Mouse (Mus musculus): Measurements from ENCODE around the gene Timm44. TPM values are rescaled to one million over a fixed set of nuclear protein-coding genes. Genes with fewer than 3 reads are reported as not detected.
A peak's percentile ranks its signal among the peaks of the same experiment; 100 is the strongest.

Timm44 gene
- 78.0 and 80.0 TPM in 2 replicates for polyA plus RNA-seq (2014; fragmentation: Nextera tagmentation; extraction: Ambion mirVana)

DNA sequence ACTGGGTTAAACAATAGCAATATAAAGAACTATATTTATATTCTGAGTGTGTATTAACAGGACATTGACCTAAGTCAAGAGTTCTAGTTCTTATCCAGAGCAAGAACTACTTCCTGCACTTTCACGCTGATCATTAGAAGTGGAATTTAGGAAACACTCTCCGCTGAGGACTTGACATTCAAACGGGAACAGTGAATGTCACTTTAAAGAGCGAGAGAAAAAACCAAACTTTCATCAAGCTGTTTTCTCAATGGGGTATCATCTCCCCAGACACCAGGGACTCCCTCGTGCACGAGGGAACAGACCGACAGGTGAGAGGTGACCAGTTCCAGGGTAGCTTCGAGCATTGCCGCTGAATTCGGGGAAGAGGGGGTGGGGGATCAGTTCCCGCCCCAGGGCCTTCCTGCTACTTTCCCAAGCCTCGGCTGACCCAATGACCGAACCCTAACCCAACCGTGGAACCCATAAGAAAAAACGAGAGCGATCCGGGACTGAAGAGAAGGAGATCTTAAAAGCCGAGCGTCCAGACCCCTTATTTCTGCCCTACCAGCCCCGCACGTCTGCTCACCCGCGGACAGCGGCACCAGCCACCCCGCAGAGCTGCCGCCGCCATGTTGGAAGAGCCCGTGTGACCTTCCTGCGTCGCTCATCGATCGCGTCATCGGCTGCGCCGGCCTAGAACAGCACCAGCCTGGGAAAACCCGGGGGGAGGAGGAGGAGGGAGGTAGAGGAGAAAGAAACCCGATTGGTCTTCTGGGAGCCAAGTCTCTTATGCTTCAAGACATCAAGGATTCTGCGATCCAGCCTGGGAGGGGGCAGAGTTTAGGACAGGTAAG is at the start of gene Timm44:
Gene Timm44 (minus strand): TSS at position 639 of the 836 bp plus-strand sequence.
- under 1% methylated on average over 39 of the region's 39 CpGs for WGBS
- ATAC-seq (ENCODE audit: insufficient number of reproducible peaks, low FRiP score, low TSS enrichment, low read depth) = peak; percentile 96
- Histone ChIP-seq H3K4me1 (ENCODE audit: control insufficient read depth, insufficient read depth, low read length) (peaks cover 6% of the 10 kb centered on the region; the same call in 1 of the 2 replicates), H3K36me3 (ENCODE audit: control insufficient read depth, insufficient read depth, low read length) (peaks cover 6% of the 10 kb centered on the region), H3K27me3 (ENCODE audit: control insufficient read depth, insufficient read depth, low read length) (no peaks in the 10 kb centered on the region), H3K4me2 (ENCODE audit: low read depth, severe bottlenecking) (peak within 1 kb of the TSS; percentile 56), H3K9ac (ENCODE audit: low read length) (peak within 1 kb of the TSS; percentile 79), H3K9me3 (ENCODE audit: control insufficient read depth, low read length) (no peaks in the 10 kb centered on the region), H3K27ac (replicated peaks; ENCODE audit: low read depth, low read length) (no peak within 1 kb of the TSS), H3K4me3 (ENCODE audit: low read depth, low read length) (peak within 1 kb of the TSS; percentile 63)
- peak; percentile 97 for DNase-seq (ENCODE audit: low spot score)

DNA sequence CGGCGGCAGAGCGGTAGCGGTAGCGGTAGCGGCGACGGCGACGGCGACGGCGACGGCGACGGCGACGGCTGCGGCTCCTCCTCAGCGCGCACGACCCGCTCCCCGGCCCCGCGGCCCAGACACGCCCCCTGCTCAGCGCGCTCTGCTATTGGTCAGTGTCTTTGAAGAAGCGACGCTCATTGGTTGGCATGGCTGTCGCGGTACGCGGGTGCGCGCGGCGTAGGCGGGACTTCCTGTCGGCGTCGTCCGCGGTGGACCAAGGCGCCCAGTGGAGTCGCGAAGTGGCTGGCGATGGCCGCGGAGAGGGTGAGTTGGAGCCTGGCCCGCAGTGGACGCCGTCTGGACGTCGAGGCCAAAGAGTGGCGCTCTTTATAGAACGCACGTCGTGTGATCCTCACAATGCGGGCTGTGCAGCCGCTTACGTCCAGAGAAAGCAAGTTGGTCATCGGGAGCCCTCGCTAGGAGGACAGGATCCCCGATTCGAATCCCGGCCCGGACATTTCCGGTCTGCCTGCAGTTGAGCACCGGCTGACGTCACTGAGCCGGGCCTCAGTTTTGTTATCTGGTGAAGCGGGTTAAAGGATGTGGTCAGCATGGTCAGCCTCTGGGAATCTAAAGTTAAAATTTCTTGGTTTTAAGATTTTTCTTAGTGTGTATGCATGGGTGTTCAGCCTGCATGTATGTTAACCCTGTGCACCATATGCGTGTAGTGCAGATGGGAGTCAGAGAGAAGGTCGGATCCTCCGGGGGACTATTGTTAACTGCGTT is 49.5 kb upstream of the Timm44 start, which contains the start of the genes Ccl25 and Elavl1:
Gene Ccl25 (plus strand): TSS at position 228 of the 768 bp plus-strand sequence.
Gene Elavl1 (minus strand): TSS at position 431 of the 768 bp plus-strand sequence.
- H3K4me1 ChIP-seq (ENCODE audit: control insufficient read depth, insufficient read depth, low read length) = peaks cover 3% of the 10 kb centered on the region; the same call in 1 of the 2 replicates
- WGBS = under 1% methylated on average over 66 of the region's 78 CpGs
- peak within 1 kb of the TSS; percentile 73 for H3K4me2 ChIP-seq (ENCODE audit: low read depth, severe bottlenecking)
- ATAC-seq (ENCODE audit: insufficient number of reproducible peaks, low FRiP score, low TSS enrichment, low read depth) (peak; percentile 99), DNase-seq (ENCODE audit: low spot score) (peak; percentile 98)
- peak within 1 kb of the TSS; percentile 98 for H3K4me3 ChIP-seq (ENCODE audit: low read depth, low read length)
- peaks cover 19% of the 10 kb centered on the region for H3K36me3 ChIP-seq (ENCODE audit: control insufficient read depth, insufficient read depth, low read length)
- H3K9ac ChIP-seq (ENCODE audit: low read length) = peak within 1 kb of the TSS; percentile 99
- H3K27ac ChIP-seq (replicated peaks; ENCODE audit: low read depth, low read length) = peak within 1 kb of the TSS; percentile 80
- H3K27me3 ChIP-seq (ENCODE audit: control insufficient read depth, insufficient read depth, low read length) = no peaks in the 10 kb centered on the region
- H3K9me3 ChIP-seq (ENCODE audit: control insufficient read depth, low read length) = no peaks in the 10 kb centered on the region

DNA sequence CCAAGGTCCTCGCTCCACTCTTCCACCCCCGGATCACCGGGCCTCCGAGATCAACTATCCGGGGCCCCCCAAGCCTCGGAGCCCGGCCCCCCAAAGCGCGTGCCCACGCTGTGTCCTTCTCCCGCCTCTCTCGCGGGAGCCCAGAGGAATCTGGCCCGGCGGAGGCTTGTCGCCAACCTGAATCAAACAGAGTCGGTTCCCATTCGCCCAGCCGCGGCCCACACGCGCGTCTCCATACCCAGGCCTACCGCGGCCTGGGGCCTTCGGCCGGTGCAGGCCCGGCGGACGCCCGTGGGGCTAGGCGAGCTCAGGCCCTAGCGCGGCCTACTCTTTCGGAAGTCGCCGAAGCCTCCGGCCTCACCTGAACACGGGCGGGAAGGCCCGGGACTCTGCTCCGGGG is 48.8 kb upstream of the Timm44 start:
- Histone ChIP-seq H3K9me3 (ENCODE audit: control insufficient read depth, low read length) (no peaks in the 10 kb centered on the region), H3K27me3 (ENCODE audit: control insufficient read depth, insufficient read depth, low read length) (no peaks in the 10 kb centered on the region), H3K36me3 (ENCODE audit: control insufficient read depth, insufficient read depth, low read length) (peaks cover 20% of the 10 kb centered on the region), H3K9ac (ENCODE audit: low read length) (peak overlapping the region; percentile 99), H3K27ac (replicated peaks; ENCODE audit: low read depth, low read length) (peak overlapping the region; percentile 80), H3K4me3 (ENCODE audit: low read depth, low read length) (peak overlapping the region; percentile 98), H3K4me2 (ENCODE audit: low read depth, severe bottlenecking) (peak overlapping the region; percentile 73), H3K4me1 (ENCODE audit: control insufficient read depth, insufficient read depth, low read length) (peaks cover 3% of the 10 kb centered on the region; the same call in 1 of the 2 replicates)
- no peak for DNase-seq (ENCODE audit: low spot score)
- peak; percentile 70 for ATAC-seq (ENCODE audit: insufficient number of reproducible peaks, low FRiP score, low TSS enrichment, low read depth)
- WGBS = under 1% methylated on average over 37 of the region's 42 CpGs

DNA sequence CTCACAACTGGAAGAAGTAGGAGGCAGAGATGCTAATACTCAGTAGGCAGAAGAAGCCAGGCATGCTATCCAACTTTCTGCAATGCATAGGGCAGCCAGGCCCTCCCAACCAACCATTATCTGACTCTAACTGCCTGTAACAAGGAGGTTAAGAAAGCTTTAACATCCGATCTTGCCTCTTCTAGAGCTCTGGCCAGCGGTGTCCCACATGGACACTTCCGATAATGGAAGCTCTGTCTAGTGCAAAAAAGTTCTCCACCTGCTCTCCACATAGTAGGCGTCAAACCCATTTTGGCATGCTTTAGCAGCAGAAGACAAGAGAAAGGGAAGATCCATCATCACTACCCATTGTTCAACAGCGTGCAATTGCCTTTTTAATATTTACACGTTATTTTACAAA is 48.2 kb upstream of the Timm44 start:
- ATAC-seq (ENCODE audit: insufficient number of reproducible peaks, low FRiP score, low TSS enrichment, low read depth) (no peak), DNase-seq (ENCODE audit: low spot score) (no peak)
- Histone ChIP-seq H3K9me3 (ENCODE audit: control insufficient read depth, low read length) (no peaks in the 10 kb centered on the region), H3K27me3 (ENCODE audit: control insufficient read depth, insufficient read depth, low read length) (no peaks in the 10 kb centered on the region), H3K27ac (replicated peaks; ENCODE audit: low read depth, low read length) (no peak overlapping the region), H3K4me1 (ENCODE audit: control insufficient read depth, insufficient read depth, low read length) (peaks cover 3% of the 10 kb centered on the region; the same call in 1 of the 2 replicates), H3K9ac (ENCODE audit: low read length) (peak overlapping the region; percentile 99), H3K4me2 (ENCODE audit: low read depth, severe bottlenecking) (peak overlapping the region; percentile 73), H3K4me3 (ENCODE audit: low read depth, low read length) (peak overlapping the region; percentile 98), H3K36me3 (ENCODE audit: control insufficient read depth, insufficient read depth, low read length) (peaks cover 19% of the 10 kb centered on the region)
- 9% methylated on average over 6 of the region's 6 CpGs for WGBS

DNA sequence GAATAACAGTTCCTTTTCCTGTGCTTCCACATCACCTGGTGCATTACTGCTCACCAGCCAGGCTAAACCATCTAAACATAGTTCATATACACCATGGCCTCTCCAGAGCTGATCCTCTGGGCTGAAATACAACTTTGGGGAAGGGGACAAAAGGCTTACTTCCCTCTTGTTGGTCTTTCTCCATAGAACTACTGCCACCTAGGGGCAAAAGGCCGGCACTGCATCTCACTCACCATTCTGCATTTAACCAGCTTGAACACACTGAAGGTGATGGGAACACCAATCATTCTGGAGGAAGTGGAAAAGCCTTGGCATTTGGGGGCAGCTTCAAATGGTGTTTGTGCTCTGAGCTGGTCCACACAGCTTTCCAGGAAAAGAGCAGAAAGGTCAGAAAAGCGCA is 46.8 kb upstream of the Timm44 start:
- Histone ChIP-seq H3K9me3 (ENCODE audit: control insufficient read depth, low read length) (no peaks in the 10 kb centered on the region), H3K36me3 (ENCODE audit: control insufficient read depth, insufficient read depth, low read length) (peaks cover 12% of the 10 kb centered on the region), H3K27me3 (ENCODE audit: control insufficient read depth, insufficient read depth, low read length) (no peaks in the 10 kb centered on the region), H3K4me1 (ENCODE audit: control insufficient read depth, insufficient read depth, low read length) (peaks cover 3% of the 10 kb centered on the region; the same call in 1 of the 2 replicates), H3K9ac (ENCODE audit: low read length) (no peak overlapping the region), H3K27ac (replicated peaks; ENCODE audit: low read depth, low read length) (no peak overlapping the region), H3K4me2 (ENCODE audit: low read depth, severe bottlenecking) (no peak overlapping the region), H3K4me3 (ENCODE audit: low read depth, low read length) (no peak overlapping the region)
- no peak for ATAC-seq (ENCODE audit: insufficient number of reproducible peaks, low FRiP score, low TSS enrichment, low read depth)
- 31% methylated on average over 2 of the region's 2 CpGs for WGBS
- DNase-seq (ENCODE audit: low spot score) = peak; percentile 93

DNA sequence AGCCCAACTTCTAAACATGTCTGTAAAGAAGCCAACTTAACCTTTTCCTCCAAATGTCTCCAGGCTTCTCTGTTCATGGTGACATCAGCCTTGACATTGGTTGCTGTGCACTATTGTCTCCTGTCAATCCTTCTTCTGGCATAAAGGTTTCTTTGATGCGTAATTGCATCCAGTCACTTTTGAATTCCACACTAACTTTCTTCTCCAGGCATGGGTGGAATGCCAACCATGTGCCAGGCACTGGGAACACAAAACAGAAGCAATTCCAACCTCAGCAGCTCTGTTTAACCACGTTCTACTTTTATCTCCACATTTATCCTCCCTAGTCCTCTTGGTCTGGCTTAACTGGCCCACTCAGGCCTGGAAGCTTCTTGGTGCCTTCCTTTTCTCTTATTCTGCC is 45.3 kb upstream of the Timm44 start:
- DNase-seq (ENCODE audit: low spot score) = no peak
- Histone ChIP-seq H3K4me2 (ENCODE audit: low read depth, severe bottlenecking) (no peak overlapping the region), H3K9ac (ENCODE audit: low read length) (no peak overlapping the region), H3K9me3 (ENCODE audit: control insufficient read depth, low read length) (no peaks in the 10 kb centered on the region), H3K4me1 (ENCODE audit: control insufficient read depth, insufficient read depth, low read length) (peaks cover 3% of the 10 kb centered on the region; the same call in 1 of the 2 replicates), H3K36me3 (ENCODE audit: control insufficient read depth, insufficient read depth, low read length) (peaks cover 12% of the 10 kb centered on the region), H3K27ac (replicated peaks; ENCODE audit: low read depth, low read length) (no peak overlapping the region), H3K4me3 (ENCODE audit: low read depth, low read length) (no peak overlapping the region), H3K27me3 (ENCODE audit: control insufficient read depth, insufficient read depth, low read length) (no peaks in the 10 kb centered on the region)
- ATAC-seq (ENCODE audit: insufficient number of reproducible peaks, low FRiP score, low TSS enrichment, low read depth) = no peak
- WGBS = 71% methylated on average over 2 of the region's 2 CpGs

DNA sequence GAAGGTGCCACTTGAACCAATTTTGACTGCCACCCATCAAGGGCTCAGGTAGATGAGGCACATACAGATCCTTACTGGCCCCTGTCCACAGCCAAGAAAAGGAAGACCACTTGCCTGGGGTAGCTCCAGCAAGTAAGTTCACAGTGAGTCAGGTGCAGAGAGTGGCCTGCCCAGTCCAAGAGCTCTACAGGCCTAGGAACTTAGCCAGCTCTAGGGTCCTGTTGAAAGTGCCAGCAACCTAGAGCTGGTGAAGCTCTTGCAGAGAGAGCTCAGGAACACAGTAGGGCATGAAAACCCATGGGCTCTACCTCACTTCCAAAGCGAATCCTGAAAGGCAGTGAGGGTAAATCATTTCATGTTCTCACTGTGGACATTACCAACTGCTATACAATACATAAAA is 44.7 kb upstream of the Timm44 start:
- Histone ChIP-seq H3K36me3 (ENCODE audit: control insufficient read depth, insufficient read depth, low read length) (peaks cover 12% of the 10 kb centered on the region), H3K27me3 (ENCODE audit: control insufficient read depth, insufficient read depth, low read length) (no peaks in the 10 kb centered on the region), H3K4me2 (ENCODE audit: low read depth, severe bottlenecking) (no peak overlapping the region), H3K9me3 (ENCODE audit: control insufficient read depth, low read length) (no peaks in the 10 kb centered on the region), H3K4me3 (ENCODE audit: low read depth, low read length) (no peak overlapping the region), H3K9ac (ENCODE audit: low read length) (no peak overlapping the region), H3K4me1 (ENCODE audit: control insufficient read depth, insufficient read depth, low read length) (peaks cover 3% of the 10 kb centered on the region; the same call in 1 of the 2 replicates), H3K27ac (replicated peaks; ENCODE audit: low read depth, low read length) (no peak overlapping the region)
- no peak for ATAC-seq (ENCODE audit: insufficient number of reproducible peaks, low FRiP score, low TSS enrichment, low read depth)
- 94% methylated on average over 1 of the region's 1 CpGs for WGBS
- no peak for DNase-seq (ENCODE audit: low spot score)

DNA sequence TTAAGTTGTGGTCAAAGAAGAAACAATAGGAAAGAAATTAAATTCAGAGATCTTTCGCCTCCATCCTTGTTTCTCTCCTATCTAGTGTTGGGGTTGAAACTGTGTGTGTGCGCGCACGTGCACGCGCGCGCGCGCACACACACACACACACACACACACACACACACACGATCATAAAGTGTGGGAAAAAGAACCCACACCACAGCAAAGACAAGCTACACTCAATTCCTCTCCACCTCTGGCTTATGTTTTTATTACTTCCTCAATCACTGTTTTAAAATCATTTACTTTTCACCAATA is 43.8 kb upstream of the Timm44 start:
- Histone ChIP-seq H3K4me3 (ENCODE audit: low read depth, low read length) (no peak overlapping the region), H3K27me3 (ENCODE audit: control insufficient read depth, insufficient read depth, low read length) (no peaks in the 10 kb centered on the region), H3K36me3 (ENCODE audit: control insufficient read depth, insufficient read depth, low read length) (peaks cover 12% of the 10 kb centered on the region), H3K4me1 (ENCODE audit: control insufficient read depth, insufficient read depth, low read length) (peaks cover 3% of the 10 kb centered on the region; the same call in 1 of the 2 replicates), H3K4me2 (ENCODE audit: low read depth, severe bottlenecking) (no peak overlapping the region), H3K27ac (replicated peaks; ENCODE audit: low read depth, low read length) (no peak overlapping the region), H3K9ac (ENCODE audit: low read length) (no peak overlapping the region), H3K9me3 (ENCODE audit: control insufficient read depth, low read length) (no peaks in the 10 kb centered on the region)
- ATAC-seq (ENCODE audit: insufficient number of reproducible peaks, low FRiP score, low TSS enrichment, low read depth) (no peak), DNase-seq (ENCODE audit: low spot score) (no peak)
- WGBS = 98% methylated on average over 11 of the region's 11 CpGs
